Mouse (Mus musculus) limb, embryonic 14.5 days (tissue): ENCODE results near the gene Ankfn1. TPM values are rescaled to one million over a fixed set of nuclear protein-coding genes. Genes with fewer than 3 reads are reported as not detected.

Experiments
- ATAC-seq: fragments of 200-750 bp; cut with Nextera tagmentation; 2 replicates; pipeline ENCODE4 v1.8.0; 2017; ENCODE audit warnings: low read depth, moderate number of reproducible peaks, moderate TSS enrichment; ENCODE audit not compliant: low FRiP score
- DNase-seq: peaks from one replicate; pipeline ENCODE4 v3.0.0-alpha.2; 2015; ENCODE audit warnings: low spot score
- H3K27ac ChIP-seq: fragments of 300-500 bp; sonication (generic); replicated peaks from 2 replicates; pipeline ENCODE4 v1.5.1; 2014; ENCODE audit warnings: low read depth, mild to moderate bottlenecking, low read length, moderate library complexity, mixed read lengths
- H3K27me3 ChIP-seq: fragments of 300-500 bp; sonication (generic); 2 replicates; pipeline ENCODE4 v1.6.1; 2014; ENCODE audit warnings: low read length, mixed read lengths; ENCODE audit not compliant: control insufficient read depth, insufficient read depth
- H3K36me3 ChIP-seq: fragments of 300-500 bp; sonication (generic); 2 replicates; pipeline ENCODE4 v1.6.1; 2014; ENCODE audit warnings: mild to moderate bottlenecking, low read length, moderate library complexity, mixed read lengths; ENCODE audit not compliant: control insufficient read depth, insufficient read depth
- H3K4me1 ChIP-seq: fragments of 300-500 bp; sonication (generic); 2 replicates; pipeline ENCODE4 v1.6.1; 2014; ENCODE audit warnings: antibody characterized with exemption, low read length, mixed read lengths; ENCODE audit not compliant: control insufficient read depth, insufficient read depth
- H3K4me2 ChIP-seq: fragments of 300-500 bp; sonication (generic); replicated peaks from 2 replicates; pipeline ENCODE4 v1.6.1; 2014; ENCODE audit warnings: low read depth, mild to moderate bottlenecking, low read length, moderate library complexity; ENCODE audit not compliant: severe bottlenecking
- H3K4me3 ChIP-seq: fragments of 300-500 bp; sonication (generic); replicated peaks from 2 replicates; pipeline ENCODE4 v1.5.1; 2014; ENCODE audit warnings: low read length
- H3K9ac ChIP-seq: fragments of 300-500 bp; sonication (generic); 2 replicates; pipeline ENCODE4 v1.6.1; 2014; ENCODE audit warnings: mild to moderate bottlenecking, low read depth, low read length, moderate library complexity; ENCODE audit not compliant: severe bottlenecking
- H3K9me3 ChIP-seq: fragments of 300-500 bp; sonication (generic); 2 replicates; pipeline ENCODE4 v1.6.1; 2016; ENCODE audit warnings: low read length; ENCODE audit not compliant: control insufficient read depth
- POLR2A ChIP-seq: fragments of 200-500 bp; IDR thresholded peaks from 2 replicates; pipeline ENCODE4 v1.8.0; 2012; ENCODE audit warnings: inconsistent platforms, mild to moderate bottlenecking, moderate library complexity, borderline replicate concordance; ENCODE audit not compliant: insufficient read depth, insufficient read length; ENCODE audit errors: extremely low read depth
- WGBS: fragments of 180-500 bp; shearing (Covaris S2); extraction: QIAGEN DNeasy Blood & Tissue Kit; methylation state at CpG from one replicate; pipeline ENCODE4 v1.1.7; 2014; 5-methylcytosine and 5-hydroxymethylcytosine counted together
- polyA plus RNA-seq, 2 experiments: library from polyadenylated mRNA; depleted of rRNA in 1 of 2; stranded (reverse) in 1 of 2; unstranded in 1 of 2; fragments of >200 nt; fragmentation: Nextera tagmentation in 1 of 2; extraction: Ambion mirVana in 1 of 2; gene quantifications; 2 replicates each; pipeline versions ENCODE4 v1.2.1 to v1.2.3; 2012 to 2014

The Ankfn1 gene
- polyA plus RNA-seq, 2 experiments: 0.36 to 0.61 TPM

- H3K4me3 ChIP-seq: no peak overlapping the region
- ATAC-seq: no peak
- H3K36me3 ChIP-seq: no peaks in the 10 kb centered on the region
- H3K27me3 ChIP-seq: no peaks in the 10 kb centered on the region
- no peak overlapping the region for H3K4me2 ChIP-seq
- H3K9me3 ChIP-seq: no peaks in the 10 kb centered on the region
- H3K9ac ChIP-seq: no peak overlapping the region
- 79% methylated on average over 5 of the region's 5 CpGs for WGBS
- no peak for DNase-seq
- peaks cover 4% of the 10 kb centered on the region; the same call in 1 of the 2 replicates for H3K4me1 ChIP-seq
- TF ChIP-seq POLR2A: no peak
- no peak overlapping the region for H3K27ac ChIP-seq
These were observed 174.5 kb downstream of the Ankfn1 start for GRCm38 (mm10) chr11:89602966-89603365.

- Histone ChIP-seq H3K27ac (no peak overlapping the region), H3K36me3 (no peaks in the 10 kb centered on the region), H3K9me3 (no peaks in the 10 kb centered on the region), H3K4me3 (no peak overlapping the region), H3K4me2 (no peak overlapping the region), H3K9ac (no peak overlapping the region), H3K4me1 (no peaks in the 10 kb centered on the region), H3K27me3 (no peaks in the 10 kb centered on the region)
- no peak for TF ChIP-seq POLR2A
- ATAC-seq (no peak), DNase-seq (no peak)
- WGBS: 74% methylated on average over 8 of the region's 8 CpGs
These were observed 176.4 kb downstream of the Ankfn1 start for GRCm38 (mm10) chr11:89600921-89601515.

- H3K4me3 ChIP-seq: no peak overlapping the region
- DNase-seq: no peak
- H3K4me1 ChIP-seq: no peaks in the 10 kb centered on the region; the same call in 1 of the 2 replicates
- H3K27ac ChIP-seq: no peak overlapping the region
- no peak for ATAC-seq
- H3K9me3 ChIP-seq: no peaks in the 10 kb centered on the region
- WGBS: 82% methylated on average over 10 of the region's 10 CpGs
- no peaks in the 10 kb centered on the region for H3K27me3 ChIP-seq
- no peak overlapping the region for H3K9ac ChIP-seq
- no peak overlapping the region for H3K4me2 ChIP-seq
- TF ChIP-seq POLR2A: no peak
- no peaks in the 10 kb centered on the region for H3K36me3 ChIP-seq
These were observed 187.1 kb downstream of the Ankfn1 start for GRCm38 (mm10) chr11:89590273-89590874.

- no peaks in the 10 kb centered on the region; the same call in 1 of the 2 replicates for H3K4me1 ChIP-seq
- ATAC-seq (no peak), DNase-seq (no peak)
- H3K4me3 ChIP-seq: no peak overlapping the region
- H3K9me3 ChIP-seq: no peaks in the 10 kb centered on the region
- H3K27ac ChIP-seq: no peak overlapping the region
- 66% methylated on average over 2 of the region's 2 CpGs for WGBS
- no peak for TF ChIP-seq POLR2A
- H3K36me3 ChIP-seq: no peaks in the 10 kb centered on the region
- no peaks in the 10 kb centered on the region for H3K27me3 ChIP-seq
- no peak overlapping the region for H3K9ac ChIP-seq
- H3K4me2 ChIP-seq: no peak overlapping the region
These were observed 191.1 kb downstream of the Ankfn1 start for GRCm38 (mm10) chr11:89586341-89586740.

GRCm38 (mm10) chr11:89579826-89580225, 197.6 kb downstream of the Ankfn1 start:
- TF ChIP-seq POLR2A: no peak
- ATAC-seq (no peak), DNase-seq (no peak)
- Histone ChIP-seq H3K4me3 (no peak overlapping the region), H3K4me2 (no peak overlapping the region), H3K27ac (no peak overlapping the region), H3K4me1 (no peaks in the 10 kb centered on the region), H3K9me3 (no peaks in the 10 kb centered on the region), H3K27me3 (no peaks in the 10 kb centered on the region), H3K36me3 (no peaks in the 10 kb centered on the region), H3K9ac (no peak overlapping the region)
- WGBS: 73% methylated on average over 6 of the region's 6 CpGs
